In the genomic region with DNA sequence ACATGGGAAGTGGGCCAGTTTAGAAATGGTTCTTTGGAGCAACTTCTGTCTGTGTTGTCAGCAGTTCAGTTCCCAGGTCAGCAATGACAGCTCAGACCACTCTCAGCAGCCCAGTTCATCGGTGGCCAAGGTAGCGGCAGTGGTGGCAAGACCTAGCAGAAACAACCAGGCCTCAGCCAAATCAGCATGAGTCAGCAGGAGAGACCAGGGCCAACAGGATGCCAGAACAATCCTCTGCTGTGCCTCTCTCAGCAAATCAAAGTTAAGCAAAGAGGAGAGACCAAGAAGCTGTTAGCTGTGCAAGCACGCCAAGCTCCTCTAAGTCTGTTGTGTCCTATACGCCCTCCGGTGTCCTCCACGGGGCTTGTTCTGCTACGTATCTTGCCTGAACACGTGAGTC, we compare ENCODE assay signal across 21 mouse cellular contexts.
DNase-seq lines count a peak whose midpoint lies in the region; ATAC-seq and TF ChIP-seq lines count a peak whose summit lies in the region.
"Had no signal": no experiment of that assay in that cellular context is flagged by ENCODE, and none has a peak within 500 bp of the region (broad histone marks: within the 10 kb centered on the region; RNA-seq: fewer than 3 reads in every experiment).

No protein-coding gene starts in this region.

- H3K4me2 ChIP-seq in midbrain, embryonic 14.5 days (ENCODE audit: low read length): no peak overlapping the region
- H3K4me2 ChIP-seq in liver, embryonic 12.5 days: no peak overlapping the region
- H3K4me2 ChIP-seq: embryonic facial prominence, embryonic 15.5 days; forebrain, embryonic 15.5 days; hindbrain, embryonic 12.5 days had no signal

- no peak for DNase-seq in midbrain, embryonic 10.5 days (ENCODE audit: low spot score)
- DNase-seq in midbrain, embryonic 14.5 days: no peak
- DNase-seq in ES-E14 (ENCODE audit: low read depth, low spot score) (peak; percentile 7), WW6 (ENCODE audit: low read depth, low spot score) (peak; percentile 26)
- DNase-seq in thymus, postnatal 25 days: no peak
- DNase-seq: adrenal gland, postnatal 14 days; cerebellum, adult 18-20 months; cerebellum, adult 9-11 months; gastrocnemius, postnatal 10 days; heart, adult 18-20 months; heart, postnatal 10 days; heart, postnatal 4 days had no signal

- in situ Hi-C loops in ES-E14 (cut with MboI; ENCODE audit: low sequenced_read_pairs in 2 of 2, unreplicated experiment in 2 of 2): no loop called here

- H3K9me3 ChIP-seq in midbrain, embryonic 10.5 days (replicated peaks): no peaks in the 10 kb centered on the region
- H3K9me3 ChIP-seq in midbrain, embryonic 14.5 days (ENCODE audit: control insufficient read depth, low read length): no peaks in the 10 kb centered on the region
- no peaks in the 10 kb centered on the region for H3K9me3 ChIP-seq in ES-E14 (ENCODE audit: control insufficient read depth, insufficient read depth, low read depth, low read length)
- H3K9me3 ChIP-seq in liver, embryonic 12.5 days (replicated peaks): no peaks in the 10 kb centered on the region
- H3K9me3 ChIP-seq: embryonic facial prominence, embryonic 15.5 days; forebrain, embryonic 15.5 days; heart, embryonic 10.5 days; hindbrain, embryonic 12.5 days had no signal

- no peaks in the 10 kb centered on the region for H3K36me3 ChIP-seq in midbrain, embryonic 10.5 days
- no peaks in the 10 kb centered on the region for H3K36me3 ChIP-seq in midbrain, embryonic 14.5 days (ENCODE audit: control insufficient read depth, insufficient read depth, low read length)
- no peaks in the 10 kb centered on the region for H3K36me3 ChIP-seq in ES-E14 (ENCODE audit: control insufficient read depth, insufficient read depth, low read length, poor library complexity, severe bottlenecking)
- no peaks in the 10 kb centered on the region for H3K36me3 ChIP-seq in liver, embryonic 12.5 days
- H3K36me3 ChIP-seq: embryonic facial prominence, embryonic 15.5 days; forebrain, embryonic 15.5 days; heart, embryonic 10.5 days; hindbrain, embryonic 12.5 days had no signal

- H3K4me3 ChIP-seq in midbrain, embryonic 10.5 days: no peak overlapping the region
- no peak overlapping the region for H3K4me3 ChIP-seq in midbrain, embryonic 14.5 days (replicated peaks; ENCODE audit: low read depth, low read length)
- no peak overlapping the region for H3K4me3 ChIP-seq in ES-E14 (ENCODE audit: insufficient read depth in 1 of 2, low read depth in 1 of 2, low read length in 2 of 2, poor library complexity in 1 of 2, severe bottlenecking in 1 of 2)
- H3K4me3 ChIP-seq in liver, embryonic 12.5 days: no peak overlapping the region
- H3K4me3 ChIP-seq: embryonic facial prominence, embryonic 15.5 days; erythroblast, embryonic 14.5 days; forebrain, embryonic 15.5 days; heart, embryonic 10.5 days; hindbrain, embryonic 12.5 days had no signal

- H3K9ac ChIP-seq in midbrain, embryonic 14.5 days (replicated peaks; ENCODE audit: low read length): no peak overlapping the region
- no peak overlapping the region for H3K9ac ChIP-seq in ES-E14 (ENCODE audit: insufficient read depth, low read depth, low read length, poor library complexity, severe bottlenecking)
- H3K9ac ChIP-seq in liver, embryonic 12.5 days: no peak overlapping the region
- H3K9ac ChIP-seq: embryonic facial prominence, embryonic 15.5 days; forebrain, embryonic 15.5 days; hindbrain, embryonic 12.5 days had no signal

- 0 out of 2 replicates have a peak overlapping the region, but pooled peaks have one; percentile 38 for H3K27ac ChIP-seq in midbrain, embryonic 10.5 days (replicated peaks)
- no peak overlapping the region for H3K27ac ChIP-seq in midbrain, embryonic 14.5 days (replicated peaks; ENCODE audit: low read depth, low read length)
- H3K27ac ChIP-seq in ES-E14 (ENCODE audit: insufficient read depth, low read depth, low read length, poor library complexity, severe bottlenecking): no peak overlapping the region
- no peak overlapping the region for H3K27ac ChIP-seq in liver, embryonic 12.5 days
- H3K27ac ChIP-seq: embryonic facial prominence, embryonic 15.5 days; forebrain, embryonic 15.5 days; heart, embryonic 10.5 days; hindbrain, embryonic 12.5 days had no signal

- 91% methylated on average over 8 of the region's 8 CpGs for WGBS in midbrain, embryonic 10.5 days
- 85% methylated on average over 8 of the region's 8 CpGs for WGBS in midbrain, embryonic 14.5 days
- WGBS in liver, embryonic 12.5 days (ENCODE audit: insufficient replicate concordance): 74% methylated on average over 8 of the region's 8 CpGs

- no peak for ATAC-seq in midbrain, embryonic 14.5 days (ENCODE audit: low FRiP score, low TSS enrichment)
- ATAC-seq in liver, embryonic 12.5 days: no peak
- ATAC-seq: forebrain, embryonic 15.5 days; hindbrain, embryonic 16.5 days; inflammation-experienced regulatory T-cells, adult 6 months; intestine, postnatal 0 days had no signal

- 0 out of 2 replicates have a peak, but pooled peaks cover 4% of the 10 kb centered on the region for H3K4me1 ChIP-seq in midbrain, embryonic 10.5 days
- no peaks in the 10 kb centered on the region for H3K4me1 ChIP-seq in midbrain, embryonic 14.5 days (ENCODE audit: control insufficient read depth, insufficient read depth, low read length)
- H3K4me1 ChIP-seq in ES-E14 (ENCODE audit: control insufficient read depth in 2 of 2, insufficient read depth in 2 of 2, low read length in 2 of 2, poor library complexity in 1 of 2): peaks cover 0 to 5% of the 10 kb centered on the region in 2 experiments; a peak in 2 of 4 replicates
- H3K4me1 ChIP-seq in liver, embryonic 12.5 days: no peaks in the 10 kb centered on the region
- H3K4me1 ChIP-seq: embryonic facial prominence, embryonic 15.5 days; forebrain, embryonic 15.5 days; heart, embryonic 10.5 days; hindbrain, embryonic 12.5 days had no signal

- no peaks in the 10 kb centered on the region for H3K27me3 ChIP-seq in midbrain, embryonic 10.5 days (ENCODE audit: low read depth, poor library complexity, severe bottlenecking)
- no peaks in the 10 kb centered on the region for H3K27me3 ChIP-seq in midbrain, embryonic 14.5 days (ENCODE audit: control insufficient read depth, insufficient read depth, low read length)
- H3K27me3 ChIP-seq in liver, embryonic 12.5 days (replicated peaks): no peaks in the 10 kb centered on the region
- H3K27me3 ChIP-seq: embryonic facial prominence, embryonic 15.5 days; forebrain, embryonic 15.5 days; hindbrain, embryonic 12.5 days had no signal

TF ChIP-seq in ES-E14, 5 proteins besides CTCF, POLR2A, EP300 and RAD21:
- TF ChIP-seq MAFK (IDR thresholded peaks at IDR 0.05; ENCODE audit: insufficient read depth, low read depth, low read length): peak; percentile 60; the same call in 1 of the 2 replicates
- no peak for TF ChIP-seq HCFC1 (IDR thresholded peaks at IDR 0.05; ENCODE audit: borderline replicate concordance, insufficient read depth, low read length)

Comparison
In these comparisons a context has a peak if more than half of its experiments do, and no peak if none do; other contexts are left out.
1. DNase-seq: peak in ES-E14 (single experiment) and WW6 (single experiment); none in midbrain, embryonic 10.5 days (single experiment), midbrain, embryonic 14.5 days (single experiment) and thymus, postnatal 25 days (single experiment).